Mouse (Mus musculus): ENCODE measurements around the gene Mkln1. TPM values are rescaled to one million over a fixed set of nuclear protein-coding genes. Genes with fewer than 3 reads are reported as not detected.
"Not testable (repeated sequence)": the region's sequence is repeated elsewhere in the genome, so short reads cannot be mapped to it uniquely, and the experiment has no call there.

The Mkln1 gene
- total RNA-seq, 1 experiment from 2014 or later, result 190 TPM

- no peak for DNase-seq
These were observed 161.8 kb downstream of the Mkln1 start for GRCm38 (mm10) chr6:31560138-31560959.

- DNase-seq, result not testable (repeated sequence)
These were observed 163.4 kb downstream of the Mkln1 start for GRCm38 (mm10) chr6:31561948-31562347.

- no peak for DNase-seq
These were observed 164.0 kb downstream of the Mkln1 start for GRCm38 (mm10) chr6:31562371-31563080.

GRCm38 (mm10) chr6:31563235-31564181, 165.0 kb downstream of the Mkln1 start, which contains the start of gene Podxl:
Gene Podxl (minus strand): TSS chr6:31563981.
- DNase-seq, result peak; percentile 87

GRCm38 (mm10) chr6:31564182-31564531, 165.6 kb downstream of the Mkln1 start:
- DNase-seq, result no peak

GRCm38 (mm10) chr6:31564901-31565391, 166.4 kb downstream of the Mkln1 start:
- DNase-seq, result no peak

Other genes starting within 250 kb of the Mkln1 start
- gene Podxl, start 165.2 kb downstream of the Mkln1 start, total RNA-seq (2021), result 36.3 and 41.7 TPM in 2 replicates

Data from adrenal gland, postnatal 25 days (tissue).